Mouse (Mus musculus) colon, adult 2 months (tissue): Measurements from ENCODE around the gene Parva. TPM values are rescaled to one million over a fixed set of nuclear protein-coding genes. Genes with fewer than 3 reads are reported as not detected.

ENCODE experiments used
- polyA plus RNA-seq: library from polyadenylated mRNA; depleted of rRNA; stranded (reverse); fragments of >200 nt; gene quantifications from 2 replicates; pipeline ENCODE4 v1.2.3, GENCODE M21; 2012; rRNA removed

Gene Parva
- polyA plus RNA-seq = 37.9 and 42.5 TPM in 2 replicates

GRCm38 (mm10) chr7:112427357-112428157 lies at the start of gene Parva:
Gene Parva, plus strand, starts transcription at chr7:112427505.

Other genes starting within 250 kb of the Parva start
- 32.0 and 38.4 TPM in 2 replicates for gene Mical2, start 201.6 kb upstream of the Parva start, polyA plus RNA-seq